Mouse (Mus musculus): ENCODE measurements around the gene Chrd.

- no peak for TF ChIP-seq ZC3H11A (IDR thresholded peaks at IDR 0.05; ENCODE audit: borderline replicate concordance, low read depth, low read length)
- no peak for TF ChIP-seq ZNF384 (IDR thresholded peaks at IDR 0.05; ENCODE audit: low read depth, low read length)
- TF ChIP-seq CHD2 (IDR thresholded peaks at IDR 0.05; ENCODE audit: low read depth, low read length) = no peak
- no peak for TF ChIP-seq MAFK (IDR thresholded peaks at IDR 0.05; ENCODE audit: insufficient read depth, low read depth, low read length)
- TF ChIP-seq HCFC1 (IDR thresholded peaks at IDR 0.05; ENCODE audit: borderline replicate concordance, insufficient read depth, low read length) = no peak
These were observed 31.0 kb upstream of the Chrd start for GRCm38 (mm10) chr16:20701729-20702521.

All from ES-E14 (cell line).